Mouse (Mus musculus): ENCODE data around the gene Gpr152. TPM values are rescaled to one million over a fixed set of nuclear protein-coding genes. Genes with fewer than 3 reads are reported as not detected.
A peak's percentile ranks its signal among the peaks of the same experiment; 100 is the strongest.

The Gpr152 gene
- polyA plus RNA-seq, 1 experiment from 2014 or later, result not detected

GRCm38 (mm10) chr19:4169810-4170209 lies 30.2 kb downstream of the Gpr152 start:
- Histone ChIP-seq H3K4me1 (peaks cover 13% of the 10 kb centered on the region), H3K9me3 (no peaks in the 10 kb centered on the region), H3K36me3 (no peaks in the 10 kb centered on the region), H3K9ac (peak overlapping the region; percentile 82), H3K4me2 (peak overlapping the region; percentile 84), H3K27me3 (replicated peaks) (no peaks in the 10 kb centered on the region), H3K4me3 (replicated peaks) (peak overlapping the region; percentile 51), H3K27ac (peak overlapping the region; percentile 91)
- peak; percentile 48 for ATAC-seq (ENCODE audit: insufficient read depth, low FRiP score, low read depth)
- 5% methylated on average over 27 of the region's 27 CpGs for WGBS

GRCm38 (mm10) chr19:4170723-4171392 lies 31.3 kb downstream of the Gpr152 start:
- Histone ChIP-seq H3K27ac (no peak overlapping the region), H3K36me3 (no peaks in the 10 kb centered on the region), H3K9me3 (no peaks in the 10 kb centered on the region), H3K9ac (no peak overlapping the region), H3K27me3 (replicated peaks) (no peaks in the 10 kb centered on the region), H3K4me1 (peaks cover 16% of the 10 kb centered on the region), H3K4me2 (no peak overlapping the region), H3K4me3 (replicated peaks) (no peak overlapping the region)
- WGBS, result 85% methylated on average over 10 of the region's 10 CpGs
- no peak for ATAC-seq (ENCODE audit: insufficient read depth, low FRiP score, low read depth)

GRCm38 (mm10) chr19:4171393-4172290 lies 32.1 kb downstream of the Gpr152 start:
- peaks cover 18% of the 10 kb centered on the region for H3K4me1 ChIP-seq
- no peak overlapping the region for H3K4me3 ChIP-seq (replicated peaks)
- H3K27ac ChIP-seq, result no peak overlapping the region
- no peak overlapping the region for H3K9ac ChIP-seq
- H3K36me3 ChIP-seq, result no peaks in the 10 kb centered on the region
- no peak for ATAC-seq (ENCODE audit: insufficient read depth, low FRiP score, low read depth)
- H3K27me3 ChIP-seq (replicated peaks), result no peaks in the 10 kb centered on the region
- 67% methylated on average over 13 of the region's 13 CpGs for whole genome bisulfite sequencing
- no peaks in the 10 kb centered on the region for H3K9me3 ChIP-seq
- H3K4me2 ChIP-seq, result no peak overlapping the region

- Histone ChIP-seq H3K27ac (no peak overlapping the region), H3K9me3 (no peaks in the 10 kb centered on the region), H3K4me3 (replicated peaks) (no peak overlapping the region), H3K4me2 (no peak overlapping the region), H3K4me1 (peaks cover 18% of the 10 kb centered on the region), H3K9ac (no peak overlapping the region), H3K36me3 (no peaks in the 10 kb centered on the region), H3K27me3 (replicated peaks) (no peaks in the 10 kb centered on the region)
- 65% methylated on average over 11 of the region's 11 CpGs for WGBS
- no peak for ATAC-seq (ENCODE audit: insufficient read depth, low FRiP score, low read depth)
Observed at GRCm38 (mm10) chr19:4172925-4173324, 33.3 kb downstream of the Gpr152 start.

GRCm38 (mm10) chr19:4175368-4175947 lies 35.9 kb downstream of the Gpr152 start, which contains the start of gene Carns1:
Gene Carns1 (minus strand): TSS chr19:4175479.
- H3K4me1 ChIP-seq, result peaks cover 10% of the 10 kb centered on the region; the same call in 1 of the 2 replicates
- no peaks in the 10 kb centered on the region for H3K9me3 ChIP-seq
- 6% methylated on average over 11 of the region's 11 CpGs for WGBS
- ATAC-seq (ENCODE audit: insufficient read depth, low FRiP score, low read depth), result peak; percentile 51; the same call in 1 of the 2 replicates
- H3K36me3 ChIP-seq, result no peaks in the 10 kb centered on the region
- H3K27ac ChIP-seq, result no peak within 1 kb of the TSS
- no peak within 1 kb of the TSS for H3K4me3 ChIP-seq (replicated peaks)
- H3K27me3 ChIP-seq (replicated peaks), result no peaks in the 10 kb centered on the region
- H3K9ac ChIP-seq, result no peak within 1 kb of the TSS
- peak within 1 kb of the TSS; percentile 35 for H3K4me2 ChIP-seq

GRCm38 (mm10) chr19:4180411-4180810 lies 40.8 kb downstream of the Gpr152 start:
- Histone ChIP-seq H3K9me3 (no peaks in the 10 kb centered on the region), H3K27me3 (replicated peaks) (no peaks in the 10 kb centered on the region), H3K36me3 (no peaks in the 10 kb centered on the region), H3K4me1 (peaks cover 21% of the 10 kb centered on the region), H3K4me3 (replicated peaks) (no peak overlapping the region), H3K4me2 (no peak overlapping the region), H3K9ac (no peak overlapping the region), H3K27ac (no peak overlapping the region)
- 89% methylated on average over 7 of the region's 7 CpGs for WGBS
- ATAC-seq (ENCODE audit: insufficient read depth, low FRiP score, low read depth), result no peak

GRCm38 (mm10) chr19:4181892-4182291 lies 42.3 kb downstream of the Gpr152 start:
- no peak for ATAC-seq (ENCODE audit: insufficient read depth, low FRiP score, low read depth)
- peaks cover 19% of the 10 kb centered on the region for H3K4me1 ChIP-seq

GRCm38 (mm10) chr19:4183689-4184088 lies 44.1 kb downstream of the Gpr152 start:
- Histone ChIP-seq H3K9ac (no peak overlapping the region), H3K9me3 (no peaks in the 10 kb centered on the region), H3K4me2 (no peak overlapping the region), H3K4me3 (replicated peaks) (no peak overlapping the region), H3K27me3 (replicated peaks) (no peaks in the 10 kb centered on the region), H3K36me3 (no peaks in the 10 kb centered on the region), H3K27ac (no peak overlapping the region), H3K4me1 (peaks cover 19% of the 10 kb centered on the region)
- WGBS, result 85% methylated on average over 2 of the region's 2 CpGs
- no peak for ATAC-seq (ENCODE audit: insufficient read depth, low FRiP score, low read depth)

More at GRCm38 (mm10) chr19:4181892-4182291, 42.3 kb downstream of the Gpr152 start:
- no peak overlapping the region for H3K4me3 ChIP-seq (replicated peaks)
- no peaks in the 10 kb centered on the region for H3K9me3 ChIP-seq
- 33% methylated on average over 3 of the region's 3 CpGs for WGBS
- no peak overlapping the region for H3K4me2 ChIP-seq
- H3K36me3 ChIP-seq, result no peaks in the 10 kb centered on the region
- no peak overlapping the region for H3K27ac ChIP-seq
- H3K9ac ChIP-seq, result no peak overlapping the region
- H3K27me3 ChIP-seq (replicated peaks), result no peaks in the 10 kb centered on the region

- Histone ChIP-seq H3K4me2 (no peak overlapping the region), H3K9ac (no peak overlapping the region), H3K36me3 (no peaks in the 10 kb centered on the region), H3K4me3 (replicated peaks) (no peak overlapping the region), H3K27ac (no peak overlapping the region), H3K27me3 (replicated peaks) (no peaks in the 10 kb centered on the region), H3K9me3 (no peaks in the 10 kb centered on the region), H3K4me1 (peaks cover 19% of the 10 kb centered on the region)
- WGBS, result 40% methylated on average over 15 of the region's 15 CpGs
- 0 out of 2 replicates have a peak, but pooled peaks have one; percentile 20 for ATAC-seq (ENCODE audit: insufficient read depth, low FRiP score, low read depth)
Observed at GRCm38 (mm10) chr19:4184976-4185975, 45.7 kb downstream of the Gpr152 start.

GRCm38 (mm10) chr19:4187303-4187702 lies 47.7 kb downstream of the Gpr152 start:
- Histone ChIP-seq H3K4me1 (0 out of 2 replicates have a peak, but pooled peaks cover 17% of the 10 kb centered on the region), H3K4me3 (replicated peaks) (no peak overlapping the region), H3K27me3 (replicated peaks) (no peaks in the 10 kb centered on the region), H3K27ac (no peak overlapping the region), H3K9ac (no peak overlapping the region), H3K9me3 (no peaks in the 10 kb centered on the region), H3K4me2 (no peak overlapping the region), H3K36me3 (no peaks in the 10 kb centered on the region)
- WGBS, result 62% methylated on average over 3 of the region's 3 CpGs
- no peak for ATAC-seq (ENCODE audit: insufficient read depth, low FRiP score, low read depth)

GRCm38 (mm10) chr19:4189051-4189620 lies 49.5 kb downstream of the Gpr152 start:
- WGBS, result 86% methylated on average over 12 of the region's 12 CpGs
- no peak overlapping the region for H3K9ac ChIP-seq
- H3K4me1 ChIP-seq, result peaks cover 30% of the 10 kb centered on the region
- H3K9me3 ChIP-seq, result no peaks in the 10 kb centered on the region
- H3K4me2 ChIP-seq, result no peak overlapping the region
- H3K27me3 ChIP-seq (replicated peaks), result no peaks in the 10 kb centered on the region
- H3K36me3 ChIP-seq, result peaks cover 9% of the 10 kb centered on the region; the same call in 1 of the 2 replicates
- no peak for ATAC-seq (ENCODE audit: insufficient read depth, low FRiP score, low read depth)
- no peak overlapping the region for H3K27ac ChIP-seq
- H3K4me3 ChIP-seq (replicated peaks), result no peak overlapping the region
